Mouse (Mus musculus) subcutaneous adipose tissue, adult 2 months (tissue): ENCODE data around the gene Rassf7. TPM values are rescaled to one million over a fixed set of nuclear protein-coding genes. Genes with fewer than 3 reads are reported as not detected.

Experiments
- polyA plus RNA-seq: library from polyadenylated mRNA; depleted of rRNA; stranded (reverse); fragments of >200 nt; gene quantifications from 2 replicates; pipeline ENCODE4 v1.2.3, GENCODE M21; 2012; ENCODE audit warnings: low replicate concordance; rRNA removed

Rassf7 gene
- 8.8 and 33.1 TPM in 2 replicates for polyA plus RNA-seq

GRCm38 (mm10) chr7:141215101-141215879 lies at the start of gene Rassf7:
Rassf7 (plus strand) TSS chr7:141215860.

GRCm38 (mm10) chr7:141172116-141173006 lies 43.3 kb upstream of the Rassf7 start, which contains the start of gene Rnh1:
Rnh1 (minus strand) TSS chr7:141172857.

DNA sequence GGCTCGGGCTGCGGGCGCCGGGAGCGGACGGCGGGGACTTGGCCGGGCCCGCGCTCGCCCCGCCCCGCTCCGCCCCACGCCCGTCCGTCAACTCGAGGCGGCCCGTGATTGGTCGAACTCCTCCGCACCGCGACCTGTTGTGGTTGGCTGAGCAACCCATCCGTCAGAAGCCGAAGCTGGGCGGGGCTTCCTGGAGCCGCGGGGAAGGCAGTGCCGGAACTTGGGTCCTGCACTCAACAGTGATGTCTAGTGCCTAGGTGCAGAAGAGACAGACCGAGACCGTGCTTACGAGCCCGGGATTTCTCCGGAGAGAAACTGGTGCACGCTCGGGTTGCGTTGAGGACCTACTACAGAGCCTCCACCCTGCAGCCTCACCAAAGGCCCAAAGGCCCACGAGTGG lies 21.7 kb upstream of the Rassf7 start, which contains the start of the genes Hras and Lrrc56:
TSS of gene Hras (minus strand) at position 58 of the 400 bp plus-strand sequence.
TSS of gene Lrrc56 (plus strand) at position 210 of the 400 bp plus-strand sequence.

GRCm38 (mm10) chr7:141213605-141214235 lies 1.9 kb upstream of the Rassf7 start, which contains the start of gene Lmntd2:
Lmntd2 (minus strand) TSS chr7:141214080.

DNA sequence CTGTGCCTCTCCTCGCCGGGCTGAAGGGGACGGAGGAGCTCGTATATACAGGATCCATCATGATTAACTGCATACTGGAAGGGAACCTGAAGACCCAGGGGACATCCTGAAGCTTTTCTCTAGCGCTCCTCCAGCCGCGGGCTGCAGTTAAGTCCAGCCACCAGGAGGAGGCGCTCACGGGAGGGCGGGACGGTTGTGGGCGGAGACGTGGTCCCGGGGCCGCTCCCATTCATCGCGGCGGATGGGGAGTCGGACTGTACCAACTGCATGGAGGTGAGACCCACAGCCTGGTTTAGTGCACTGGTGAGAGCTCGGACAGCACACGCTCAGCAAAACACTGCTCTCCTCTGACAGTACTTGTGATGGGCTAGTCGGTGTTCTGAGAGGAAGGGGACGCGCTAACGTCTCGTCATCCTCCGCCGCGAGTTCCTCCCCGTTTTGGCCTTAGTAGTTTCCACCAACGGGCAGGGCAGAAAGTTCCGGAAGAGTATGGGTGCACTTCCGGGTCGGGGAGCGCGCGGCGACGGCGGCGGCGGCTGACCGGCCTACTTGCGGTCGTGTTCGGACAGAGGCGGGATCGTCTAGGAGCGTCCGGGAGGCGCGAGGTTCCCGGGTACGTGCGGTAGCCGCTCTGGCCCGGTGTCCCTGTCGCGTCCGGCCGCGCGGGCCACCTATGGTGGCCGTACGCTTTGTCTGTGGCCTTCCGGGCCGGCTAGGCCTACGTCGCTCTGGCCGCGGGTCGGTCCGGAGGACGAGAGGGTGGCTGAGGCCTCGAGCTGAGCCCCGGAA lies 12.8 kb downstream of the Rassf7 start, which contains the start of gene Phrf1:
TSS of gene Phrf1 (plus strand) at position 506 of the 789 bp plus-strand sequence.

GRCm38 (mm10) chr7:141265739-141266561 lies 50.3 kb downstream of the Rassf7 start, which contains the start of gene Irf7:
Irf7 (minus strand) TSS chr7:141266481.

Other genes with a start within 250 kb of the Rassf7 start
- gene Ifitm1, start 248.6 kb upstream of the Rassf7 start, polyA plus RNA-seq = 36.0 and 1,392 TPM in 2 replicates
- gene Ifitm3, start 205.1 kb upstream of the Rassf7 start, polyA plus RNA-seq = 721 and 1,416 TPM in 2 replicates
- gene Ifitm6, start 197.9 kb upstream of the Rassf7 start, polyA plus RNA-seq = 17.2 and 25.7 TPM in 2 replicates
- gene Gm17387, start 186.7 kb upstream of the Rassf7 start, polyA plus RNA-seq = not detected in 2 replicates
- gene B4galnt4, start 154.8 kb upstream of the Rassf7 start, polyA plus RNA-seq = 0.26 and 5.6 TPM in 2 replicates
- gene Pkp3, start 137.6 kb upstream of the Rassf7 start, polyA plus RNA-seq = 1.7 and 14.7 TPM in 2 replicates
- 21.2 and 25.3 TPM in 2 replicates for gene Sigirr, start 115.3 kb upstream of the Rassf7 start, polyA plus RNA-seq
- gene Ano9, start 98.1 kb upstream of the Rassf7 start, polyA plus RNA-seq = 0.20 and 11.9 TPM in 2 replicates
- 44.6 and 49.3 TPM in 2 replicates for gene Ptdss2, start 93.5 kb upstream of the Rassf7 start, polyA plus RNA-seq
- 139 and 202 TPM in 2 replicates for gene Rnh1, start 43.0 kb upstream of the Rassf7 start, polyA plus RNA-seq
- gene Hras, start 21.9 kb upstream of the Rassf7 start, polyA plus RNA-seq = 82.4 and 82.9 TPM in 2 replicates
- 6.6 and 7.6 TPM in 2 replicates for gene Lrrc56, start 21.7 kb upstream of the Rassf7 start, polyA plus RNA-seq
- 0.26 and 3.7 TPM in 2 replicates for gene Lmntd2, start 1.8 kb upstream of the Rassf7 start, polyA plus RNA-seq
- 16.5 and 28.7 TPM in 2 replicates for gene Phrf1, start 12.9 kb downstream of the Rassf7 start, polyA plus RNA-seq
- gene Irf7, start 50.6 kb downstream of the Rassf7 start, polyA plus RNA-seq = 72.7 and 97.5 TPM in 2 replicates
- gene Cdhr5, start 60.9 kb downstream of the Rassf7 start, polyA plus RNA-seq = 0.13 and 0.35 TPM in 2 replicates
- 1.4 and 1.8 TPM in 2 replicates for gene Sct, start 63.3 kb downstream of the Rassf7 start, polyA plus RNA-seq
- 0.09 TPM in 1 of 2 replicates, not detected in the other for gene Drd4, start 76.1 kb downstream of the Rassf7 start, polyA plus RNA-seq
- gene Deaf1, start 111.8 kb downstream of the Rassf7 start, polyA plus RNA-seq = 19.0 and 35.2 TPM in 2 replicates
- gene Tmem80, start 111.9 kb downstream of the Rassf7 start, polyA plus RNA-seq = 58.4 and 71.0 TPM in 2 replicates
- gene Eps8l2, start 123.0 kb downstream of the Rassf7 start, polyA plus RNA-seq = 20.1 and 30.8 TPM in 2 replicates
- 446 and 750 TPM in 2 replicates for gene Taldo1, start 176.3 kb downstream of the Rassf7 start, polyA plus RNA-seq
- gene Gatd1, start 198.3 kb downstream of the Rassf7 start, polyA plus RNA-seq = 59.5 and 84.7 TPM in 2 replicates
- 0.97 and 1.7 TPM in 2 replicates for gene Cend1, start 213.6 kb downstream of the Rassf7 start, polyA plus RNA-seq
- 134 and 159 TPM in 2 replicates for gene Slc25a22, start 222.0 kb downstream of the Rassf7 start, polyA plus RNA-seq
- gene Pidd1, start 228.2 kb downstream of the Rassf7 start, polyA plus RNA-seq = 9.8 and 14.5 TPM in 2 replicates
- 457 and 759 TPM in 2 replicates for gene Rplp2, start 231.5 kb downstream of the Rassf7 start, polyA plus RNA-seq
- 1,309 and 3,373 TPM in 2 replicates for gene Pnpla2, start 239.3 kb downstream of the Rassf7 start, polyA plus RNA-seq
- 34.3 and 65.7 TPM in 2 replicates for gene Cracr2b, start 245.2 kb downstream of the Rassf7 start, polyA plus RNA-seq